Comparison of ENCODE assay signal across 21 mouse cellular contexts in the genomic region with DNA sequence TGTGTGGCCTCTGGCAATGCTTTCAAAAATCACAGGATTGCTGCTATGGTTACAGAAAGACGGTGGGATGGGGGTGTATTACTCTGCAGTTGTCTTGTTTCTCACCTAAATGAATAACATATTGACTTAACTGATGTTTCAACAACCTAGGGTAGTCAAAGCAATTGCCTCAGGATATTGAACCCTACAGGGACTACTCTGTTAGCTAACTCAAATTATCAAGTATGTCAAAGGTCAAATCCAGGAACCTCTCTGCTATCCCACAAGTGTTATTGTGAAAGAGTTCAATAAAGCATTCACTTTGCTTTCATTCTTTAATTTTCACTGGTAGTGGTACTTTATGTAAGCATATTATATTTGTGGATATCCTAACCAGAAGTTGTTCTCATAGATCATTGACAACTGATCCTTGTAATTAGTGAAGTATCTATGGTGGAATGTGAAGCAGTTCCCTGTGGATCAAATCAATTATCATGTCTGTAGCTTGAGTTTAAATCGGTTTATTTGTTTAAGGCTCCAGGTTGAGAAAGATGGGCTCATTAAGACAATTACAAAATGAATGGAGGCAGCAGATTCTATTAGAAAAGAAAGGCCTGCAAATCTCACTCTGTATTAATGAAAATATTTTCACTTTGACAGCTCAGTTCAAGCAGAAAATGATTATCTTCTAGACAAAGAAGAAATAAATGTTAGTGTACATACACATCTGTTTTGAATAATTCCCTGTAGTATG.
DNase-seq lines count a peak whose midpoint lies in the region; ATAC-seq and TF ChIP-seq lines count a peak whose summit lies in the region.
"Had no signal": no experiment of that assay in that cellular context is flagged by ENCODE, and none has a peak within 500 bp of the region (broad histone marks: within the 10 kb centered on the region; RNA-seq: fewer than 3 reads in every experiment).

No protein-coding gene starts in this region.

- H3K9ac ChIP-seq in hindbrain, embryonic 11.5 days (ENCODE audit: low read depth, low read length): no peak overlapping the region
- no peak overlapping the region for H3K9ac ChIP-seq in hindbrain, embryonic 16.5 days (ENCODE audit: low read depth, low read length)
- no peak overlapping the region for H3K9ac ChIP-seq in midbrain, embryonic 15.5 days
- no peak overlapping the region for H3K9ac ChIP-seq in midbrain, postnatal 0 days (replicated peaks; ENCODE audit: low read length, poor library complexity, severe bottlenecking)
- no peak overlapping the region for H3K9ac ChIP-seq in embryonic facial prominence, embryonic 14.5 days (ENCODE audit: low read depth, low read length)
- H3K9ac ChIP-seq: hindbrain, embryonic 15.5 days; limb, embryonic 15.5 days had no signal

- WGBS in hindbrain, embryonic 11.5 days: 39% methylated on average over 2 of the region's 2 CpGs
- 35% methylated on average over 2 of the region's 2 CpGs for WGBS in hindbrain, embryonic 16.5 days
- WGBS in midbrain, embryonic 15.5 days: 44% methylated on average over 2 of the region's 2 CpGs
- WGBS in midbrain, postnatal 0 days: 57% methylated on average over 2 of the region's 2 CpGs
- WGBS in embryonic facial prominence, embryonic 14.5 days: 16% methylated on average over 2 of the region's 2 CpGs

- no peaks in the 10 kb centered on the region for H3K9me3 ChIP-seq in hindbrain, embryonic 11.5 days (ENCODE audit: control insufficient read depth, low read length)
- no peaks in the 10 kb centered on the region for H3K9me3 ChIP-seq in hindbrain, embryonic 16.5 days (ENCODE audit: control insufficient read depth, low read length)
- no peaks in the 10 kb centered on the region for H3K9me3 ChIP-seq in midbrain, embryonic 15.5 days
- H3K9me3 ChIP-seq in midbrain, postnatal 0 days (ENCODE audit: low read length): no peaks in the 10 kb centered on the region
- no peaks in the 10 kb centered on the region for H3K9me3 ChIP-seq in embryonic facial prominence, embryonic 14.5 days (ENCODE audit: control insufficient read depth, low read length)
- H3K9me3 ChIP-seq: heart, embryonic 10.5 days; hindbrain, embryonic 15.5 days; limb, embryonic 15.5 days; megakaryocyte, embryonic 14.5 days had no signal

- no peak overlapping the region for H3K4me2 ChIP-seq in hindbrain, embryonic 11.5 days (replicated peaks; ENCODE audit: low read depth, low read length)
- H3K4me2 ChIP-seq in hindbrain, embryonic 16.5 days (ENCODE audit: low read length): no peak overlapping the region
- H3K4me2 ChIP-seq in midbrain, embryonic 15.5 days: no peak overlapping the region
- no peak overlapping the region for H3K4me2 ChIP-seq in midbrain, postnatal 0 days (ENCODE audit: low read depth, low read length, poor library complexity, severe bottlenecking)
- H3K4me2 ChIP-seq in embryonic facial prominence, embryonic 14.5 days (ENCODE audit: low read depth, low read length): no peak overlapping the region
- H3K4me2 ChIP-seq: hindbrain, embryonic 15.5 days; limb, embryonic 15.5 days had no signal

- no peaks in the 10 kb centered on the region for H3K36me3 ChIP-seq in hindbrain, embryonic 11.5 days (ENCODE audit: control insufficient read depth, insufficient read depth, low read length)
- no peaks in the 10 kb centered on the region for H3K36me3 ChIP-seq in hindbrain, embryonic 16.5 days (ENCODE audit: control insufficient read depth, insufficient read depth, low read length)
- no peaks in the 10 kb centered on the region for H3K36me3 ChIP-seq in midbrain, embryonic 15.5 days (replicated peaks)
- H3K36me3 ChIP-seq in midbrain, postnatal 0 days (ENCODE audit: insufficient read depth, low read length): no peaks in the 10 kb centered on the region
- no peaks in the 10 kb centered on the region for H3K36me3 ChIP-seq in embryonic facial prominence, embryonic 14.5 days (ENCODE audit: control insufficient read depth, insufficient read depth, low read length)
- H3K36me3 ChIP-seq: heart, embryonic 10.5 days; hindbrain, embryonic 15.5 days; limb, embryonic 15.5 days had no signal

- no peaks in the 10 kb centered on the region for H3K4me1 ChIP-seq in hindbrain, embryonic 11.5 days (replicated peaks; ENCODE audit: control insufficient read depth, insufficient read depth, low read length)
- no peaks in the 10 kb centered on the region for H3K4me1 ChIP-seq in hindbrain, embryonic 16.5 days (ENCODE audit: control insufficient read depth, insufficient read depth, low read depth, low read length)
- H3K4me1 ChIP-seq in midbrain, embryonic 15.5 days: no peaks in the 10 kb centered on the region
- no peaks in the 10 kb centered on the region for H3K4me1 ChIP-seq in midbrain, postnatal 0 days (ENCODE audit: insufficient read depth, low read length)
- no peaks in the 10 kb centered on the region for H3K4me1 ChIP-seq in embryonic facial prominence, embryonic 14.5 days (ENCODE audit: control insufficient read depth, insufficient read depth, low read length)
- H3K4me1 ChIP-seq: heart, embryonic 10.5 days; hindbrain, embryonic 15.5 days; limb, embryonic 15.5 days; megakaryocyte, embryonic 14.5 days had no signal

- no peak overlapping the region for H3K27ac ChIP-seq in hindbrain, embryonic 11.5 days (ENCODE audit: low read depth, low read length)
- H3K27ac ChIP-seq in hindbrain, embryonic 16.5 days (ENCODE audit: low read depth, low read length): no peak overlapping the region
- H3K27ac ChIP-seq in midbrain, embryonic 15.5 days: no peak overlapping the region
- H3K27ac ChIP-seq in midbrain, postnatal 0 days (ENCODE audit: low read depth, low read length): no peak overlapping the region
- 0 out of 2 replicates have a peak overlapping the region, but pooled peaks have one; percentile 11 for H3K27ac ChIP-seq in embryonic facial prominence, embryonic 14.5 days (replicated peaks; ENCODE audit: low read depth, low read length)
- H3K27ac ChIP-seq: heart, embryonic 10.5 days; hindbrain, embryonic 15.5 days; kidney, postnatal 0 days; limb, embryonic 15.5 days had no signal

- H3K27me3 ChIP-seq in hindbrain, embryonic 11.5 days (ENCODE audit: control insufficient read depth, insufficient read depth, low read length): no peaks in the 10 kb centered on the region
- H3K27me3 ChIP-seq in hindbrain, embryonic 16.5 days (replicated peaks; ENCODE audit: control insufficient read depth, insufficient read depth, low read length): no peaks in the 10 kb centered on the region
- no peaks in the 10 kb centered on the region for H3K27me3 ChIP-seq in midbrain, embryonic 15.5 days (replicated peaks)
- no peaks in the 10 kb centered on the region for H3K27me3 ChIP-seq in midbrain, postnatal 0 days (ENCODE audit: insufficient read depth, low read length)
- H3K27me3 ChIP-seq in embryonic facial prominence, embryonic 14.5 days (replicated peaks; ENCODE audit: control insufficient read depth, insufficient read depth, low read length): no peaks in the 10 kb centered on the region
- H3K27me3 ChIP-seq: hindbrain, embryonic 15.5 days; limb, embryonic 15.5 days; megakaryocyte, embryonic 14.5 days had no signal

- DNase-seq in hindbrain, embryonic 11.5 days (ENCODE audit: low spot score): no peak
- no peak for DNase-seq in midbrain, postnatal 0 days (ENCODE audit: low spot score)
- peak; percentile 15 for DNase-seq in embryonic facial prominence, embryonic 14.5 days (ENCODE audit: low spot score)
- DNase-seq: adrenal gland, adult 8-10 months; B cell, adult 2 months; cerebellum, adult 9-11 months; kidney, adult 11 months; lung, adult 2 months; right cerebral cortex, postnatal 25 days; thymus, postnatal 36 days had no signal

- no peak for TF ChIP-seq CTCF in midbrain, postnatal 0 days (IDR thresholded peaks at IDR 0.05)

- ATAC-seq in hindbrain, embryonic 11.5 days (ENCODE audit: low FRiP score): peak; percentile 53; the same call in 1 of the 2 replicates
- ATAC-seq in hindbrain, embryonic 16.5 days: no peak
- ATAC-seq in midbrain, embryonic 15.5 days (replicated peaks): peak; percentile 56; the same call in 1 of the 2 replicates
- ATAC-seq in midbrain, postnatal 0 days (ENCODE audit: low FRiP score): no peak
- peak; percentile 48; the same call in 1 of the 2 replicates for ATAC-seq in embryonic facial prominence, embryonic 14.5 days (ENCODE audit: low read depth)
- no peak for ATAC-seq in activated CD4-positive, CD25-positive, alpha-beta regulatory T cell, adult 4 months
- ATAC-seq in erythroblast, adult 5-6 weeks (replicated peaks; ENCODE audit: low FRiP score, poor library complexity, severe bottlenecking): no peak
- ATAC-seq: forebrain, embryonic 16.5 days had no signal

- H3K4me3 ChIP-seq in hindbrain, embryonic 11.5 days (ENCODE audit: low read depth, low read length): no peak overlapping the region
- H3K4me3 ChIP-seq in hindbrain, embryonic 16.5 days (ENCODE audit: low read length): no peak overlapping the region
- no peak overlapping the region for H3K4me3 ChIP-seq in midbrain, embryonic 15.5 days
- H3K4me3 ChIP-seq in midbrain, postnatal 0 days (ENCODE audit: low read depth, low read length): no peak overlapping the region
- no peak overlapping the region for H3K4me3 ChIP-seq in embryonic facial prominence, embryonic 14.5 days (ENCODE audit: low read depth, low read length)
- H3K4me3 ChIP-seq: heart, embryonic 10.5 days; hindbrain, embryonic 15.5 days; limb, embryonic 15.5 days; megakaryocyte, embryonic 14.5 days; myocyte had no signal

Comparison
In these comparisons a context has a peak if more than half of its experiments do, and no peak if none do; other contexts are left out.
1. ATAC-seq: peak in hindbrain, embryonic 11.5 days (single experiment), midbrain, embryonic 15.5 days (single experiment) and embryonic facial prominence, embryonic 14.5 days (single experiment); none in hindbrain, embryonic 16.5 days (single experiment), midbrain, postnatal 0 days (single experiment), activated CD4-positive, CD25-positive, alpha-beta regulatory T cell, adult 4 months (single experiment) and erythroblast, adult 5-6 weeks (single experiment).